Mouse (Mus musculus) CD4-positive, CD25-positive, alpha-beta regulatory T cell, adult 9 weeks (primary cell): ENCODE measurements around the gene B230104I21Rik. TPM values are rescaled to one million over a fixed set of nuclear protein-coding genes. Genes with fewer than 3 reads are reported as not detected.

Source experiments
- polyA plus RNA-seq: library from polyadenylated mRNA; unstranded; fragments of 100-300 nt; shearing (Covaris generic); gene quantifications from one replicate; pipeline ENCODE4 v1.2.1, GENCODE M21; 2017

Gene B230104I21Rik
- polyA plus RNA-seq: not detected

DNA sequence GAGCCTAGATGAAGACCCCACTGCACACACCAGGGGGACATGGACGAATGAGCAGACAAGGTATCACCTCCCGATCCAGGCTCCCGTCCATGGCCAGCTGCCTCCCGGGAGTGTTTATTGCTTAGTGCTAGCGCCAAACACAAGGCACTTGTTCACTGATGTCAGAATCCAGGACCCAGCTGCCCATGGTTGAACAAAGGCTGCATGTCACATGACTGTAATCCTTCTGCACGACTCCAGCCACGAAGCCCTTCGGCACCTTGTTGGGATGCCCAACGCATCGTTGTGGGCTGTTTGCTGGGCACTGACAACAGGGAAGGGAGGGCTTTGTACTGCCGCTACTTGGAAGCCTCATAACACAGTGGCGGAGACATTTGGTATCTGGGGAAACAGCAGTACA, at the start of gene B230104I21Rik:
Gene B230104I21Rik, plus strand, starts transcription at position 367 of the 400 bp plus-strand sequence.

DNA sequence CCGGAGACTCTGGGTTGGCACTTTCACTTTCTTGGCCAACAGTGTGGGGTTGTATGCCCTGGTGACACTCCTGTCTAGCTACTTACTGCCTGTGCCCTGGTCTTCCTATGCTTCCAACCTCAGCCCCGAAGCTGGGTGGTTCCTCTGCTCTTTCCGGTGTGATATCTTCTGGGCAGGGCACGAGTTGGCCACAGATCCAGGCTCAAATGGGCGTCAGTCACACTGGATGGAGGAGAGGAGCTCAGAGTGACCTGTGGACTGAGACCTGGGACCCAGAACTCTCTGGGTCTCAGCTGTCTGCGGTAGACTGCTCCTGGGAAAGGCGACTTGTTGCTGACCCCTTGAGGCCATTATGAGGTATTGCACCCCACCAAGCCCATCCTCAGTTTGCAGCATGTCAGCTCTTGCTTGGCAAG, 34.5 kb upstream of the B230104I21Rik start, which contains the start of gene Arhgef16:
Gene Arhgef16, minus strand, starts transcription at position 211 of the 416 bp plus-strand sequence.

Other genes starting within 250 kb of the B230104I21Rik start
- not detected for gene Trp73, start 195.9 kb upstream of the B230104I21Rik start, polyA plus RNA-seq
- 40.8 TPM for gene Wrap73, start 193.8 kb upstream of the B230104I21Rik start, polyA plus RNA-seq
- gene Tprgl, start 175.5 kb upstream of the B230104I21Rik start, polyA plus RNA-seq: 18.4 TPM
- gene Megf6, start 165.4 kb upstream of the B230104I21Rik start, polyA plus RNA-seq: 0.10 TPM
- gene Arhgef16, start 34.5 kb upstream of the B230104I21Rik start, polyA plus RNA-seq: 0.35 TPM